ENCODE assay signal across 8 mouse cellular contexts in genomic region chr13:12461730-12462119, GRCm38 (mm10). TPM values are rescaled to one million over a fixed set of nuclear protein-coding genes. Genes with fewer than 3 reads are reported as not detected.
DNase-seq lines count a peak whose midpoint lies in the region; ATAC-seq and TF ChIP-seq lines count a peak whose summit lies in the region.

No protein-coding gene starts in this region.

- peak overlapping the region; percentile 83 for H3K4me2 ChIP-seq in forebrain, embryonic 14.5 days (ENCODE audit: low read length)
- H3K4me2 ChIP-seq in liver, embryonic 16.5 days (ENCODE audit: low read depth, low read length): peak overlapping the region; percentile 88

- WGBS in kidney, adult 2 months: 3% methylated on average over 7 of the region's 7 CpGs
- 2% methylated on average over 7 of the region's 7 CpGs for WGBS in forebrain, embryonic 14.5 days
- 3% methylated on average over 7 of the region's 7 CpGs for whole genome bisulfite sequencing in liver, embryonic 16.5 days (ENCODE audit: insufficient replicate concordance)

- peak; percentile 50 for DNase-seq in kidney, adult 2 months
- no peak for DNase-seq in kidney, postnatal 4 days
- DNase-seq in Patski (ENCODE audit: low read depth, low spot score): no peak
- peak; percentile 25 for DNase-seq in forebrain, embryonic 14.5 days (ENCODE audit: low spot score)
- no peak for DNase-seq in gastrocnemius, postnatal 4 days (ENCODE audit: low spot score in 2 of 2)
- DNase-seq in right cerebral cortex, postnatal 36 days (ENCODE audit: low spot score in 2 of 2): no peak

- CTCF ChIA-PET in Patski (lab: Charles Lee): interaction anchor here (2.9 kb wide), 1 partner anchor 12 kb away, joined by 12 read pairs; no protein-coding TSS in a partner anchor

- ATAC-seq in Patski: peak; percentile 15
- no peak; the same call in none of the 2 replicates for ATAC-seq in forebrain, embryonic 14.5 days
- no peak for ATAC-seq in liver, embryonic 16.5 days (ENCODE audit: low read depth)
- ATAC-seq in CD4-positive, CD25-positive, alpha-beta regulatory T cell, adult 4 months: no peak

- in situ Hi-C loops in Patski (cut with MboI; ENCODE audit: low pct_unique_long_range_greater_than_20kb): no loop called here

- POLR2A ChIA-PET in Patski (lab: Charles Lee): no interaction called here

- TF ChIP-seq CTCF in kidney, adult 2 months (conservative IDR thresholded peaks at IDR 0.05; ENCODE audit: insufficient read depth, insufficient read length, low read depth, low read length): no peak
- no peak for TF ChIP-seq CTCF in Patski (IDR thresholded peaks at IDR 0.05)

- H3K4me3 ChIP-seq in kidney, adult 2 months (ENCODE audit: insufficient read depth, low read depth, low read length): peak overlapping the region; percentile 99
- H3K4me3 ChIP-seq in forebrain, embryonic 14.5 days (ENCODE audit: low read depth, low read length): peak overlapping the region; percentile 67
- peak overlapping the region; percentile 94 for H3K4me3 ChIP-seq in liver, embryonic 16.5 days (ENCODE audit: low read depth, low read length)

- peak overlapping the region; percentile 37 for H3K27ac ChIP-seq in kidney, adult 2 months (ENCODE audit: insufficient read depth, low read depth, low read length)
- no peak overlapping the region for H3K27ac ChIP-seq in forebrain, embryonic 14.5 days (ENCODE audit: low read depth, low read length)
- peak overlapping the region; percentile 47 for H3K27ac ChIP-seq in liver, embryonic 16.5 days (ENCODE audit: low read length)

- TF ChIP-seq POLR2A in kidney, adult 2 months (IDR thresholded peaks at IDR 0.05; ENCODE audit: low read depth, low read length): no peak

- peaks cover 4% of the 10 kb centered on the region; the same call in 1 of the 2 replicates for H3K4me1 ChIP-seq in kidney, adult 2 months (ENCODE audit: control insufficient read depth, insufficient read depth, low read length)
- peaks cover 10% of the 10 kb centered on the region for H3K4me1 ChIP-seq in forebrain, embryonic 14.5 days (ENCODE audit: control insufficient read depth, insufficient read depth, low read length)
- H3K4me1 ChIP-seq in liver, embryonic 16.5 days (ENCODE audit: control insufficient read depth, low read depth, low read length): peaks cover 8% of the 10 kb centered on the region

- H3K9ac ChIP-seq in forebrain, embryonic 14.5 days (ENCODE audit: low read length): peak overlapping the region; percentile 71
- peak overlapping the region; percentile 94; the same call in 1 of the 2 replicates for H3K9ac ChIP-seq in liver, embryonic 16.5 days (ENCODE audit: low read depth, low read length)

- no peaks in the 10 kb centered on the region for H3K9me3 ChIP-seq in forebrain, embryonic 14.5 days (replicated peaks; ENCODE audit: control insufficient read depth, low read length)
- H3K9me3 ChIP-seq in liver, embryonic 16.5 days (replicated peaks; ENCODE audit: control insufficient read depth, low read length): no peaks in the 10 kb centered on the region

- H3K36me3 ChIP-seq in kidney, adult 2 months (ENCODE audit: control insufficient read depth, insufficient read depth, low read length): no peaks in the 10 kb centered on the region
- H3K36me3 ChIP-seq in forebrain, embryonic 14.5 days (ENCODE audit: control insufficient read depth, insufficient read depth, low read length): no peaks in the 10 kb centered on the region
- peaks cover 2% of the 10 kb centered on the region; the same call in 1 of the 2 replicates for H3K36me3 ChIP-seq in liver, embryonic 16.5 days (ENCODE audit: control insufficient read depth, insufficient read depth)

- H3K27me3 ChIP-seq in kidney, adult 2 months (replicated peaks; ENCODE audit: control insufficient read depth, insufficient read depth, low read length): no peaks in the 10 kb centered on the region
- H3K27me3 ChIP-seq in Patski: no peaks in the 10 kb centered on the region
- no peaks in the 10 kb centered on the region for H3K27me3 ChIP-seq in forebrain, embryonic 14.5 days (replicated peaks; ENCODE audit: control insufficient read depth, insufficient read depth, low read length)
- H3K27me3 ChIP-seq in liver, embryonic 16.5 days (ENCODE audit: control insufficient read depth, insufficient read depth, low read depth, low read length): no peaks in the 10 kb centered on the region

RNA-seq across cellular contexts. Expression of gene Lgals8, which starts 3.0 kb away (rescaled TPM):
- polyA plus RNA-seq in kidney, adult 2 months (2012; rRNA removed): 34.6 and 40.3 TPM in 2 replicates
- 58.8 TPM for polyA plus RNA-seq in Patski (2021)
- 10.7 and 15.6 TPM in 2 replicates for polyA plus RNA-seq in forebrain, embryonic 14.5 days (2014; fragmentation: Nextera tagmentation; extraction: Ambion mirVana)
- polyA plus RNA-seq in liver, embryonic 16.5 days (2015; fragmentation: Nextera tagmentation; extraction: Ambion mirVana): 14.9 and 15.7 TPM in 2 replicates
- polyA plus RNA-seq in CD4-positive, CD25-positive, alpha-beta regulatory T cell, adult 4 months (2017; shearing (Covaris generic)): 100 to 1,000 TPM in 1 of 2 experiments, 10 to 100 TPM in 1; 95.6 to 112 TPM
- total RNA-seq in gastrocnemius, postnatal 4 days (2021): 10 to 100 TPM; 30.7 to 36.4 TPM

RNA-seq across cellular contexts. Expression of gene Edaradd, which starts 58.5 kb away (rescaled TPM):
- 0.53 and 0.55 TPM in 2 replicates for polyA plus RNA-seq in kidney, adult 2 months (2012; rRNA removed)
- not detected for polyA plus RNA-seq in Patski (2021)
- polyA plus RNA-seq in forebrain, embryonic 14.5 days (2014; fragmentation: Nextera tagmentation; extraction: Ambion mirVana): 1.0 and 1.5 TPM in 2 replicates
- polyA plus RNA-seq in liver, embryonic 16.5 days (2015; fragmentation: Nextera tagmentation; extraction: Ambion mirVana): 0.21 and 0.24 TPM in 2 replicates
- 1 to 10 TPM; 1.5 to 1.6 TPM for polyA plus RNA-seq in CD4-positive, CD25-positive, alpha-beta regulatory T cell, adult 4 months (2017; shearing (Covaris generic))
- under 1 TPM; 0.10 TPM for total RNA-seq in gastrocnemius, postnatal 4 days (2021)

Comparison
In these comparisons a context has a peak if more than half of its experiments do, and no peak if none do; other contexts are left out.
1. DNase-seq: peak in kidney, adult 2 months (single experiment) and forebrain, embryonic 14.5 days (single experiment); none in kidney, postnatal 4 days (0 of 2), Patski (single experiment), gastrocnemius, postnatal 4 days (0 of 2) and right cerebral cortex, postnatal 36 days (0 of 2).
2. Peak in every context shown above with its lines, with median percentiles within 50 percentile points of each other: H3K4me3 ChIP-seq.